Mouse (Mus musculus): ENCODE measurements around the gene Ubr4.

- no peak for TF ChIP-seq TAL1 (IDR thresholded peaks at IDR 0.05; ENCODE audit: low read length)
- no peak for TF ChIP-seq NELFE (IDR thresholded peaks at IDR 0.05; ENCODE audit: low read depth, low read length)
- no peak for TF ChIP-seq POLR2AphosphoS2 (IDR thresholded peaks at IDR 0.05; ENCODE audit: low read length)
- TF ChIP-seq POLR2A (IDR thresholded peaks at IDR 0.05; ENCODE audit: control insufficient read depth in 1 of 2, insufficient read depth in 1 of 2, low read depth in 1 of 2, low read length in 2 of 2, poor library complexity in 1 of 2) = no peak
These were observed 78.5 kb downstream of the Ubr4 start for GRCm38 (mm10) chr4:139430891-139431290.

All from MEL (cell line).